Mouse (Mus musculus) kidney, postnatal 0 days (tissue): Measurements from ENCODE around the gene Mkrn2. TPM values are rescaled to one million over a fixed set of nuclear protein-coding genes. Genes with fewer than 3 reads are reported as not detected.

ENCODE experiments used
- ATAC-seq: fragments of 200-750 bp; cut with Nextera tagmentation; replicated peaks from 2 replicates; pipeline ENCODE4 v1.8.0; 2017; ENCODE audit warnings: low read depth, moderate number of reproducible peaks, moderate TSS enrichment, moderate library complexity; ENCODE audit not compliant: low FRiP score
- DNase-seq: peaks from one replicate; pipeline ENCODE4 v3.0.0-alpha.2; 2016; ENCODE audit warnings: low spot score
- H3K27ac ChIP-seq: fragments of 300-500 bp; sonication (generic); 2 replicates; pipeline ENCODE4 v1.5.1; 2014; ENCODE audit warnings: mild to moderate bottlenecking
- H3K27me3 ChIP-seq: fragments of 300-500 bp; sonication (generic); 2 replicates; pipeline ENCODE4 v1.6.1; 2014; ENCODE audit warnings: low read length, mixed read lengths; ENCODE audit not compliant: insufficient read depth
- H3K36me3 ChIP-seq: fragments of 300-500 bp; sonication (generic); 2 replicates; pipeline ENCODE4 v1.6.1; 2014; ENCODE audit warnings: low read length, mixed read lengths; ENCODE audit not compliant: insufficient read depth
- H3K4me1 ChIP-seq: fragments of 300-500 bp; sonication (generic); replicated peaks from 2 replicates; pipeline ENCODE4 v1.6.1; 2014; ENCODE audit warnings: antibody characterized with exemption, low read length, mixed read lengths; ENCODE audit not compliant: insufficient read depth
- H3K4me2 ChIP-seq: fragments of 300-500 bp; sonication (generic); 2 replicates; pipeline ENCODE4 v1.6.1; 2014; ENCODE audit warnings: mild to moderate bottlenecking, low read length, moderate library complexity, mixed read lengths
- H3K4me3 ChIP-seq: fragments of 300-500 bp; sonication (generic); replicated peaks from 2 replicates; pipeline ENCODE4 v1.5.1; 2014; ENCODE audit warnings: low read depth, low read length
- H3K9ac ChIP-seq: fragments of 300-500 bp; sonication (generic); 2 replicates; pipeline ENCODE4 v1.6.1; 2014; ENCODE audit warnings: low read depth, low read length
- H3K9me3 ChIP-seq: fragments of 300-500 bp; sonication (generic); replicated peaks from 2 replicates; pipeline ENCODE4 v1.6.1; 2016; ENCODE audit warnings: low read length, inconsistent platforms, mixed read lengths
- CTCF ChIP-seq: IDR thresholded peaks from 2 replicates; pipeline ENCODE4 v1.5.1; 2016; ENCODE audit warnings: antibody characterized with exemption, low read depth, mild to moderate bottlenecking, moderate library complexity
- whole genome bisulfite sequencing: fragments of 180-500 bp; shearing (Covaris S2); extraction: QIAGEN DNeasy Blood & Tissue Kit; methylation state at CpG from one replicate; pipeline ENCODE4 v1.1.7; 2014; 5-methylcytosine and 5-hydroxymethylcytosine counted together
- polyA plus RNA-seq: library from polyadenylated mRNA; unstranded; fragments of >200 nt; fragmentation: Nextera tagmentation; extraction: Ambion mirVana; gene quantifications from 2 replicates; pipeline ENCODE4 v1.2.1, GENCODE M21; 2015

Gene Mkrn2
- polyA plus RNA-seq, 1 experiment from 2014 or later: 27.4 TPM

DNA sequence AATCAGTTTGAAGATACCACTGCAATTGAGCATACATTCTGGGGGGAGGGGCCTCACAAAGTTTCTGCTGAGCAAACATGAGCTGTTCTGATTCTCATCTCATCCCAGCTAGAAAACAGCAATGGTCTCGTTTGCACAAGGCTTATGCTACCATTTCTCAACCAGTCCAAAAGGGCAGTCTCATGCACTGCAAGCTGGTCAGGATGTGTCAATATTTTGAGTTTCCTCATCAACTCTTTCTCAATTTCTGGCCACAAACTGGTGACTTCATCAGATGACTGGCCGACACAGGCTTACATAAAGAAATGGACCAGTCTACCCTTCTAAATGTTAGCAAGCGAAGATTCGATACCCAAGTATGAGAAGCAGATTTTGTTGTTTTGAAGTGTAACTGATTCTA, 64.9 kb downstream of the Mkrn2 start:
- 77% methylated on average over 4 of the region's 4 CpGs for WGBS

More for the DNA sequence above, 64.9 kb downstream of the Mkrn2 start:
- no peak for ATAC-seq
- no peak overlapping the region for H3K9ac ChIP-seq
- H3K4me3 ChIP-seq: no peak overlapping the region
- TF ChIP-seq CTCF: no peak
- no peaks in the 10 kb centered on the region for H3K9me3 ChIP-seq
- H3K36me3 ChIP-seq: no peaks in the 10 kb centered on the region
- no peak for DNase-seq
- H3K27me3 ChIP-seq: no peaks in the 10 kb centered on the region
- no peaks in the 10 kb centered on the region for H3K4me1 ChIP-seq
- H3K4me2 ChIP-seq: no peak overlapping the region
- no peak overlapping the region for H3K27ac ChIP-seq

Other genes starting within 250 kb of the Mkrn2 start
- gene Pparg, start 241.0 kb upstream of the Mkrn2 start, polyA plus RNA-seq: 6.0 and 8.0 TPM in 2 replicates
- 18.5 and 21.3 TPM in 2 replicates for gene Tsen2, start 57.2 kb upstream of the Mkrn2 start, polyA plus RNA-seq
- gene Mkrn2os, start 9.3 kb upstream of the Mkrn2 start, polyA plus RNA-seq: 7.6 and 8.3 TPM in 2 replicates
- gene Raf1, start 74.7 kb downstream of the Mkrn2 start, polyA plus RNA-seq: 67.4 and 68.0 TPM in 2 replicates
- 1.0 and 1.8 TPM in 2 replicates for gene Tmem40, start 160.5 kb downstream of the Mkrn2 start, polyA plus RNA-seq
- 10.4 and 12.1 TPM in 2 replicates for gene Cand2, start 172.6 kb downstream of the Mkrn2 start, polyA plus RNA-seq
- 2,857 and 3,220 TPM in 2 replicates for gene Rpl32, start 206.8 kb downstream of the Mkrn2 start, polyA plus RNA-seq
- 2.5 and 3.0 TPM in 2 replicates for gene Efcab12, start 236.5 kb downstream of the Mkrn2 start, polyA plus RNA-seq